Mouse (Mus musculus) embryonic fibroblast, embryonic 13.5 days (primary cell): ENCODE measurements around the gene Lyrm9.

ENCODE experiments used
- CTCF ChIP-seq: IDR thresholded peaks from 2 replicates; pipeline ENCODE4 v1.5.1; 2011; ENCODE audit warnings: mild to moderate bottlenecking, control low read depth, low read length, moderate library complexity, borderline replicate concordance; ENCODE audit not compliant: insufficient read depth
- POLR2A ChIP-seq: IDR thresholded peaks from 2 replicates; pipeline ENCODE4 v1.6.1; 2011; ENCODE audit warnings: low read depth, mild to moderate bottlenecking, control low read depth, low read length, moderate library complexity

- TF ChIP-seq POLR2A (no peak), CTCF (no peak)
Measured at GRCm38 (mm10) chr11:78889156-78889555, 62.8 kb downstream of the Lyrm9 start.
